Mouse (Mus musculus) stomach, embryonic 15.5 days (tissue): ENCODE measurements at regions not wholly inside any gene's neighbourhood (a gene's known extent, or its start where the extent isn't known, plus 50 kb on each side); places are given as distances from the start of the nearest gene placed in this dataset.

Experiments
- ATAC-seq: fragments of 200-750 bp; cut with Nextera tagmentation; 2 replicates; pipeline ENCODE4 v1.8.0; 2017; ENCODE audit warnings: low read depth, moderate number of reproducible peaks, moderate TSS enrichment; ENCODE audit not compliant: insufficient read depth, low FRiP score
- H3K27ac ChIP-seq: fragments of 300-500 bp; sonication (generic); 2 replicates; pipeline ENCODE4 v1.5.1; 2015; ENCODE audit warnings: mild to moderate bottlenecking, inconsistent platforms
- H3K27me3 ChIP-seq: fragments of 300-500 bp; sonication (generic); replicated peaks from 2 replicates; pipeline ENCODE4 v1.6.1; 2015; ENCODE audit warnings: inconsistent platforms
- H3K36me3 ChIP-seq: fragments of 300-500 bp; sonication (generic); 2 replicates; pipeline ENCODE4 v1.6.1; 2015; ENCODE audit warnings: inconsistent platforms
- H3K4me1 ChIP-seq: fragments of 300-500 bp; sonication (generic); 2 replicates; pipeline ENCODE4 v1.6.1; 2015; ENCODE audit warnings: inconsistent platforms
- H3K4me2 ChIP-seq: fragments of 300-500 bp; sonication (generic); 2 replicates; pipeline ENCODE4 v1.6.1; 2015; ENCODE audit warnings: mild to moderate bottlenecking, inconsistent platforms
- H3K4me3 ChIP-seq: fragments of 300-500 bp; sonication (generic); replicated peaks from 2 replicates; pipeline ENCODE4 v1.5.1; 2015; ENCODE audit warnings: inconsistent platforms
- H3K9ac ChIP-seq: fragments of 300-500 bp; sonication (generic); 2 replicates; pipeline ENCODE4 v1.6.1; 2015; ENCODE audit warnings: inconsistent platforms
- H3K9me3 ChIP-seq: fragments of 300-500 bp; sonication (generic); 2 replicates; pipeline ENCODE4 v1.6.1; 2016; ENCODE audit warnings: inconsistent platforms
- WGBS: fragments of 180-500 bp; shearing (Covaris S2); methylation state at CpG from one replicate; pipeline ENCODE4 v1.1.7; 2015; 5-methylcytosine and 5-hydroxymethylcytosine counted together

- Histone ChIP-seq H3K4me1 (no peaks in the 10 kb centered on the region), H3K4me3 (no peak overlapping the region), H3K9me3 (no peaks in the 10 kb centered on the region), H3K4me2 (no peak overlapping the region), H3K9ac (no peak overlapping the region), H3K36me3 (no peaks in the 10 kb centered on the region), H3K27me3 (no peaks in the 10 kb centered on the region), H3K27ac (no peak overlapping the region)
- ATAC-seq, result no peak
- WGBS, result 59% methylated on average over 11 of the region's 11 CpGs
Measured at GRCm38 (mm10) chr1:63819536-63820254, 50.6 kb upstream of the 4933402D24Rik start.
